Mouse (Mus musculus): Measurements from ENCODE around the gene Akap2. TPM values are rescaled to one million over a fixed set of nuclear protein-coding genes. Genes with fewer than 3 reads are reported as not detected.

Akap2 gene
- total and polyA plus RNA-seq, 2 experiments = 4.2 to 6.5 TPM

DNA sequence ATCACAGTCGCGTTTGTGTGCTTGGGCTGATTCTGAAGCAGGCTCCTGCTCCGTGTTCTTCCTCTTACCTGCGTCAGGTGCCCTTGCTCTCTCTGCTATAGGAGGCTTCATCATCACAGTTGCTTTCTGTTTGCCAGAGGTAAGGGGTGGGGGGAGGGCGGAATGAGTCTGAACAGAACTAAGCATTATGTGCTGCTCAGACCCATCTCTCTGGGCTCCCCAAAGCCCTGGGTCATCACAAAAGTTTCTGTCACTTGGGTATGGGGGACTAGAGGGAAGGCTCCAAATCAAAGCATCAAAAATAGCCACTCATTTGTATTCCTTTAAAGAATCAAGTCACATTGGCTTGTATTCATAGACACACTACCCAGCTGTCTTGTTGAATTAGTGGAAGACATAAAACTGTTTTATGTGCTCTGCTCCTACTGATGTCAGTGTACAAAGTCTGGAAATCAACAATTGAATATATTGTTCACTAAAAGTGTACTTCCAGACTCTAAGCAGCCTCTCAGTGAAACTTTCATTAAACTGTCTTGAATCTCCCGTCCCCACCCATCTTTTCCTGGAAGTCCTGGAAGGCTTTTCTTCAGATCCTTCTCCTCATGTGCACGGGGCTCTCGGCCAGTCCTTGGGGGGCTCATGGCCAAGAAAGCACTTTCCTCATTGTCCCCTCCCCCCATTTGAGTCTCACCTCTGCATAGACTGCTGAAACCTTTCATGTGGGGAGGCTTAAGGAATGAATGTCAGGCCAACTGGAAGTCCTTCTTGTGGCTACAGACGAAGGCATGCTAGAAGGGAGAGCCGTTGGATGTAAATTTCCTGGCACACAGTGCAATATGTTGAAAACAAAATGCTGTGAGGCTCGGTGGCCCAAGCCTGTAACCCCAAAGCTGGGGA, 13.6 kb upstream of the Akap2 start:
- H3K36me3 ChIP-seq (ENCODE audit: control insufficient read depth, insufficient read depth, low read length) = no peaks in the 10 kb centered on the region
- 77% methylated on average over 11 of the region's 11 CpGs for WGBS
- DNase-seq (ENCODE audit: extremely low read depth, low read depth, low spot score) = no peak
- TF ChIP-seq POLR2A (IDR thresholded peaks at IDR 0.05; ENCODE audit: extremely low read depth, insufficient read depth, low read length) = no peak
- no peak for TF ChIP-seq CTCF (IDR thresholded peaks at IDR 0.05; ENCODE audit: low read depth, low read length)
- no peak overlapping the region for H3K4me3 ChIP-seq (ENCODE audit: insufficient read depth, low read depth, low read length)
- H3K79me2 ChIP-seq (ENCODE audit: control insufficient read depth, insufficient read depth, low read length) = no peaks in the 10 kb centered on the region
- H3K27me3 ChIP-seq (ENCODE audit: control insufficient read depth, insufficient read depth, low read length) = no peaks in the 10 kb centered on the region
- H3K9ac ChIP-seq (ENCODE audit: low read depth, low read length) = no peak overlapping the region
- H3K27ac ChIP-seq (replicated peaks; ENCODE audit: insufficient read depth, low read depth, low read length) = no peak overlapping the region
- no peaks in the 10 kb centered on the region for H3K4me1 ChIP-seq (ENCODE audit: control insufficient read depth, insufficient read depth, low read length)

- WGBS = 91% methylated on average over 7 of the region's 7 CpGs
- no peak for TF ChIP-seq POLR2A (IDR thresholded peaks at IDR 0.05; ENCODE audit: extremely low read depth, insufficient read depth, low read length)
- no peak for TF ChIP-seq CTCF (IDR thresholded peaks at IDR 0.05; ENCODE audit: low read depth, low read length)
These were observed 12.9 kb upstream of the Akap2 start for GRCm38 (mm10) chr4:57704575-57704974.

GRCm38 (mm10) chr4:57715849-57716248, 1.6 kb upstream of the Akap2 start:
- no peaks in the 10 kb centered on the region for H3K4me1 ChIP-seq (ENCODE audit: control insufficient read depth, insufficient read depth, low read length)
- no peak overlapping the region for H3K9ac ChIP-seq (ENCODE audit: low read depth, low read length)
- H3K27ac ChIP-seq (replicated peaks; ENCODE audit: insufficient read depth, low read depth, low read length) = no peak overlapping the region
- no peak for DNase-seq (ENCODE audit: extremely low read depth, low read depth, low spot score)
- H3K79me2 ChIP-seq (ENCODE audit: control insufficient read depth, insufficient read depth, low read length) = no peaks in the 10 kb centered on the region
- H3K36me3 ChIP-seq (ENCODE audit: control insufficient read depth, insufficient read depth, low read length) = no peaks in the 10 kb centered on the region
- H3K27me3 ChIP-seq (ENCODE audit: control insufficient read depth, insufficient read depth, low read length) = no peaks in the 10 kb centered on the region
- TF ChIP-seq CTCF (IDR thresholded peaks at IDR 0.05; ENCODE audit: low read depth, low read length) (no peak), POLR2A (IDR thresholded peaks at IDR 0.05; ENCODE audit: extremely low read depth, insufficient read depth, low read length) (no peak)
- H3K4me3 ChIP-seq (ENCODE audit: insufficient read depth, low read depth, low read length) = no peak overlapping the region

More at GRCm38 (mm10) chr4:57704575-57704974, 12.9 kb upstream of the Akap2 start:
- H3K4me1 ChIP-seq (ENCODE audit: control insufficient read depth, insufficient read depth, low read length) = no peaks in the 10 kb centered on the region
- H3K27me3 ChIP-seq (ENCODE audit: control insufficient read depth, insufficient read depth, low read length) = no peaks in the 10 kb centered on the region
- H3K9ac ChIP-seq (ENCODE audit: low read depth, low read length) = no peak overlapping the region
- H3K36me3 ChIP-seq (ENCODE audit: control insufficient read depth, insufficient read depth, low read length) = no peaks in the 10 kb centered on the region
- no peaks in the 10 kb centered on the region for H3K79me2 ChIP-seq (ENCODE audit: control insufficient read depth, insufficient read depth, low read length)
- no peak overlapping the region for H3K4me3 ChIP-seq (ENCODE audit: insufficient read depth, low read depth, low read length)
- DNase-seq (ENCODE audit: extremely low read depth, low read depth, low spot score) = no peak
- no peak overlapping the region for H3K27ac ChIP-seq (replicated peaks; ENCODE audit: insufficient read depth, low read depth, low read length)

DNA sequence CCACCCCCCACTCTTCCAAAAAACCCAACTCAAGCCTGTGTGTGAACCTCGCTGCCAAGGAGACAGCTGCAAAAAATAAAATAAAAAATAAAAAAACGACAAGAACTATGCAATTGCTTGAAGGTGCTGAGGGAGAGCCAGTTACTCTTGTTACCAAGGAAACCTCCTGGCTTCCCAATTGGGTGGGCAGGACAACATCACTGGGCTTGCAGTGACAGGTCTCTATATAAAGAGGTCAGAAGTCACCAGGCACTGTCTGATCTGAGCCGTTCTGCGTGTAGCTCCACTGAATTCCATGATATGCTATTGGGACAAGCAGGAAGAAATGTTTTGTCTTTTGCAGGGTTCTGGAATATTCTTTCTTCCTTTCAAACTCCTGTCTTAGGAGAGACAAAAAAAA, 722 bp upstream of the Akap2 start:
- Histone ChIP-seq H3K36me3 (ENCODE audit: control insufficient read depth, insufficient read depth, low read length) (no peaks in the 10 kb centered on the region), H3K9ac (ENCODE audit: low read depth, low read length) (no peak overlapping the region), H3K4me1 (ENCODE audit: control insufficient read depth, insufficient read depth, low read length) (no peaks in the 10 kb centered on the region), H3K27me3 (ENCODE audit: control insufficient read depth, insufficient read depth, low read length) (no peaks in the 10 kb centered on the region), H3K4me3 (ENCODE audit: insufficient read depth, low read depth, low read length) (no peak overlapping the region), H3K79me2 (ENCODE audit: control insufficient read depth, insufficient read depth, low read length) (no peaks in the 10 kb centered on the region), H3K27ac (replicated peaks; ENCODE audit: insufficient read depth, low read depth, low read length) (no peak overlapping the region)
- DNase-seq (ENCODE audit: extremely low read depth, low read depth, low spot score) = no peak
- TF ChIP-seq CTCF (IDR thresholded peaks at IDR 0.05; ENCODE audit: low read depth, low read length) = no peak
- TF ChIP-seq POLR2A (IDR thresholded peaks at IDR 0.05; ENCODE audit: extremely low read depth, insufficient read depth, low read length) = no peak
- 67% methylated on average over 4 of the region's 4 CpGs for WGBS

DNA sequence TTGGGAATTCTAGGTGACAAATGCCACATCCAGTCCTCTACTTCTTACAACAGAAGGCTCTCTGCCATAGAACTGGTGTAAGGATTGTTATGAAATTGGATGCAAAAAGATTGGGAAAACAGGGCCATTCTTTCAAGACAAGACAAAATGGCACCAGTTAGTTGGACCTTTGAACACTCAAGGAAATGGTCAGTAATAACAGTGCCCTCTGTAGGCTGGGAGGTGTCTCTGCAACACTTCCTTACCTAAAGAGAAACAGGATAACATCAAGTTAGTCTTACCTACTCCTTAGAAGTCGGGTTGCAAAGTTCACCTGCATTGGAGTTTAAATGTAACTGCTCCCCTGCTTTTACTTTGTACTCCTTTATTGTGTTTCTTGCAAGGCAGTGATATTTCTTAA, 1.9 kb downstream of the Akap2 start:
- Histone ChIP-seq H3K9ac (ENCODE audit: low read depth, low read length) (no peak overlapping the region), H3K4me3 (ENCODE audit: insufficient read depth, low read depth, low read length) (no peak overlapping the region), H3K36me3 (ENCODE audit: control insufficient read depth, insufficient read depth, low read length) (no peaks in the 10 kb centered on the region), H3K79me2 (ENCODE audit: control insufficient read depth, insufficient read depth, low read length) (no peaks in the 10 kb centered on the region), H3K27me3 (ENCODE audit: control insufficient read depth, insufficient read depth, low read length) (no peaks in the 10 kb centered on the region), H3K4me1 (ENCODE audit: control insufficient read depth, insufficient read depth, low read length) (no peaks in the 10 kb centered on the region), H3K27ac (replicated peaks; ENCODE audit: insufficient read depth, low read depth, low read length) (no peak overlapping the region)
- 94% methylated on average over 1 of the region's 1 CpGs for WGBS
- no peak for DNase-seq (ENCODE audit: extremely low read depth, low read depth, low spot score)
- TF ChIP-seq POLR2A (IDR thresholded peaks at IDR 0.05; ENCODE audit: extremely low read depth, insufficient read depth, low read length) (no peak), CTCF (IDR thresholded peaks at IDR 0.05; ENCODE audit: low read depth, low read length) (no peak)

DNA sequence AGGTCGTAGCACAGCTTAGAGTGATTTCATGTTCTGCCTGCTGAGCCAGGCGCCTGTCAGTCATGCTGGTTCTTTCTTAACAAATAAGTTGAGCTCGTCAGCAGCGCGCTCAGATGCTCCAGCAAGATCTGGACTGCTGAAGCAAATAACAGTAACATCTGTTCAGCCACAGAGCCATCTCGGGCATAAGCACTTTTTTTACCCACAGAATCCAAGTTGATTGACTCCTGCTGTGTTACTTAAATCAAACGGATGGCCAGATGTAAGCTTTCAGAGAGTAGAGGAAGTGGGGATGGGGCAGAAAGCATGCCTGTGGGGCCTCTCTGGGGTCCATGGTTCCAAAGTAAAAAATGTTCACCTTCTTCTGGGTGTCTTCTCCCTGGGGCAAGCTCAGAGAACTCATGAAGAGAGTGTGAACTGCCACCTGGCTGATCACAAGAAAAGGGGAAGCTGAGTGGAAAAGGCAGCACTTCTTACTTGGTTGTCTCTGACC, 3.5 kb downstream of the Akap2 start:
- TF ChIP-seq POLR2A (IDR thresholded peaks at IDR 0.05; ENCODE audit: extremely low read depth, insufficient read depth, low read length) (no peak), CTCF (IDR thresholded peaks at IDR 0.05; ENCODE audit: low read depth, low read length) (no peak)
- no peak overlapping the region for H3K27ac ChIP-seq (replicated peaks; ENCODE audit: insufficient read depth, low read depth, low read length)
- WGBS = 69% methylated on average over 7 of the region's 7 CpGs

More for the DNA sequence above, 3.5 kb downstream of the Akap2 start:
- Histone ChIP-seq H3K36me3 (ENCODE audit: control insufficient read depth, insufficient read depth, low read length) (no peaks in the 10 kb centered on the region), H3K79me2 (ENCODE audit: control insufficient read depth, insufficient read depth, low read length) (no peaks in the 10 kb centered on the region), H3K27me3 (ENCODE audit: control insufficient read depth, insufficient read depth, low read length) (no peaks in the 10 kb centered on the region), H3K4me1 (ENCODE audit: control insufficient read depth, insufficient read depth, low read length) (no peaks in the 10 kb centered on the region), H3K4me3 (ENCODE audit: insufficient read depth, low read depth, low read length) (no peak overlapping the region), H3K9ac (ENCODE audit: low read depth, low read length) (no peak overlapping the region)
- no peak for DNase-seq (ENCODE audit: extremely low read depth, low read depth, low spot score)
